Mouse (Mus musculus): ENCODE measurements around the gene Mageb18. TPM values are rescaled to one million over a fixed set of nuclear protein-coding genes. Genes with fewer than 3 reads are reported as not detected.
"Not testable (repeated sequence)": the region's sequence is repeated elsewhere in the genome, so short reads cannot be mapped to it uniquely, and the experiment has no call there.

Mageb18 gene
- total RNA-seq, 1 experiment: not detected

DNA sequence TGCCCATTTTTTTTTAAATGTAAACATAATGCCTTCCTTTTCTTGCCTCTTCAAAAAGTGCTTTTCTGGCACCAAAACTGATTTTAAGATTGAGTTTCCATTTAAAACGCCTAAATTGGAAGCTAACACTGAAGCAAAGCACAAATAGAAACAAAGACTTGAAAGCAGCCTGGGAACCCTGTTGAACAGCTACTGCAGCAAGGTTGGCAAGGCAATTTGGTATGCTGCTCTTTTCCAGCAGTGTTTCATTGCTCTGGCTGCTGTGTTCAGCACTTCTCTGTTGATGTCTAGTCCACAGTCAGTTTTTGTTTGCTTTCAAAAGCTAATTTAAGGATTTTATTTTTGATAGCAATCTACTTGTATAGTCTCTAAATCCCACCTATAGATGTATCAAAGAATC is 101.1 kb downstream of the Mageb18 start:
- Histone ChIP-seq H3K4me1 (ENCODE audit: control insufficient read depth in 2 of 2, insufficient read depth in 2 of 2, low read length in 2 of 2, poor library complexity in 1 of 2) (no peaks in the 10 kb centered on the region), H3K27ac (ENCODE audit: insufficient read depth, low read depth, low read length, poor library complexity, severe bottlenecking) (no peak overlapping the region), H3K9ac (ENCODE audit: insufficient read depth, low read depth, low read length, poor library complexity, severe bottlenecking) (no peak overlapping the region), H3K36me3 (ENCODE audit: control insufficient read depth, insufficient read depth, low read length, poor library complexity, severe bottlenecking) (no peaks in the 10 kb centered on the region), H3K4me3 (ENCODE audit: insufficient read depth in 1 of 2, low read depth in 1 of 2, low read length in 2 of 2, poor library complexity in 1 of 2, severe bottlenecking in 1 of 2) (no peak overlapping the region), H3K9me3 (ENCODE audit: control insufficient read depth, insufficient read depth, low read depth, low read length) (no peaks in the 10 kb centered on the region)
- in situ Hi-C loops (cut with MboI; ENCODE audit: low sequenced_read_pairs in 2 of 2, unreplicated experiment in 2 of 2): no loop called here
- TF ChIP-seq ZNF384 (IDR thresholded peaks at IDR 0.05; ENCODE audit: low read depth, low read length) (no peak), CHD2 (IDR thresholded peaks at IDR 0.05; ENCODE audit: low read depth, low read length) (no peak), ZC3H11A (IDR thresholded peaks at IDR 0.05; ENCODE audit: borderline replicate concordance, low read depth, low read length) (no peak), MAFK (IDR thresholded peaks at IDR 0.05; ENCODE audit: insufficient read depth, low read depth, low read length) (no peak), HCFC1 (IDR thresholded peaks at IDR 0.05; ENCODE audit: borderline replicate concordance, insufficient read depth, low read length) (no peak)
- DNase-seq (ENCODE audit: low read depth, low spot score): no peak

DNA sequence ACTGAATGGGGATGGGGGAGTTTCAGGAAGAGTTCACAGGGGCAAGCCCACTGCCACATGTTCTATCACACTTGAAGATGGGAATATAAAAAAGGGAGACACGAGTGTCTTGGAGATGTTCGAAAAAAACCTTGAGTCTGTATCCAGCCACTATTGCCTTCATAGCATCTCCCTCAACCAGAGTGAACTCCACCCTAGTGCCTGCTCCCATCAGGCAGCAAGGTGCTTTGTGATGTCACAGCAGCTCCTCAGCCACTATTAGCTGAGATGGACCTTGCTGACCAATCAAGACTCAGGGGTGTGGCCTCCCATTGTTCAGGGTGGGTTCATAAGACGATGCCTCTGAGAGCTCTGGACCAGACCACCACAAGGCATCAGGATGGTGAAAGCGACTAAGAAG is 109.7 kb downstream of the Mageb18 start, which contains the start of gene Gm5941:
TSS of gene Gm5941 (plus strand) at position 301 of the 400 bp plus-strand sequence.
- H3K27ac ChIP-seq (ENCODE audit: insufficient read depth, low read depth, low read length, poor library complexity, severe bottlenecking); H3K36me3 ChIP-seq (ENCODE audit: control insufficient read depth, insufficient read depth, low read length, poor library complexity, severe bottlenecking); in situ Hi-C loops (cut with MboI; ENCODE audit: low sequenced_read_pairs in 2 of 2, unreplicated experiment in 2 of 2); H3K9me3 ChIP-seq (ENCODE audit: control insufficient read depth, insufficient read depth, low read depth, low read length); H3K9ac ChIP-seq (ENCODE audit: insufficient read depth, low read depth, low read length, poor library complexity, severe bottlenecking); DNase-seq (ENCODE audit: low read depth, low spot score); H3K4me1 ChIP-seq (ENCODE audit: control insufficient read depth in 2 of 2, insufficient read depth in 2 of 2, low read length in 2 of 2, poor library complexity in 1 of 2); H3K4me3 ChIP-seq (ENCODE audit: insufficient read depth in 1 of 2, low read depth in 1 of 2, low read length in 2 of 2, poor library complexity in 1 of 2, severe bottlenecking in 1 of 2): not testable (repeated sequence)

DNA sequence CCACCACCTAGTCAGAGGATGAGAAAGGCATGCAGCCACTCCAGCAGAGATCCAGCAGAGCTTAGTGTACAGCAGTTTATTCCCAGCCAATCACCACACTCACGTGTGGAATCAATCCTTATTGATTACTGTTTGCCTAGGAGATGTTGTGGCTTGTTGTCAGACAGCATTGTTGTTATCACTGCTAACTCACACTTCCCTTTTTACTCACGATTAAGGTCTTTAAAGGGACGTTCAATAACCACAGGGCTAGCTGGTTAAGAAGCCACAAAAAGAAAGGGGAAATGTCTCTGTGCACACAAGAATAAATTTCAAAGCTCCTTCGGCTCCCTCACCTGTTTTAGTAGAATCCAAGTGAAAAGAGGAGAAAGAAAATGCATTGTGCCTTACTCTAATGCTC is 134.6 kb downstream of the Mageb18 start:
- TF ChIP-seq CHD2 (IDR thresholded peaks at IDR 0.05; ENCODE audit: low read depth, low read length): no peak
- TF ChIP-seq ZNF384 (IDR thresholded peaks at IDR 0.05; ENCODE audit: low read depth, low read length): no peak
- no peak for TF ChIP-seq HCFC1 (IDR thresholded peaks at IDR 0.05; ENCODE audit: borderline replicate concordance, insufficient read depth, low read length)
- TF ChIP-seq ZC3H11A (IDR thresholded peaks at IDR 0.05; ENCODE audit: borderline replicate concordance, low read depth, low read length): no peak
- in situ Hi-C loops (cut with MboI; ENCODE audit: low sequenced_read_pairs in 2 of 2, unreplicated experiment in 2 of 2): no loop called here
- Histone ChIP-seq H3K9ac (ENCODE audit: insufficient read depth, low read depth, low read length, poor library complexity, severe bottlenecking) (no peak overlapping the region), H3K36me3 (ENCODE audit: control insufficient read depth, insufficient read depth, low read length, poor library complexity, severe bottlenecking) (no peaks in the 10 kb centered on the region), H3K4me1 (ENCODE audit: control insufficient read depth in 2 of 2, insufficient read depth in 2 of 2, low read length in 2 of 2, poor library complexity in 1 of 2) (no peaks in the 10 kb centered on the region), H3K4me3 (ENCODE audit: insufficient read depth in 1 of 2, low read depth in 1 of 2, low read length in 2 of 2, poor library complexity in 1 of 2, severe bottlenecking in 1 of 2) (no peak overlapping the region), H3K9me3 (ENCODE audit: control insufficient read depth, insufficient read depth, low read depth, low read length) (no peaks in the 10 kb centered on the region), H3K27ac (ENCODE audit: insufficient read depth, low read depth, low read length, poor library complexity, severe bottlenecking) (no peak overlapping the region)
- DNase-seq (ENCODE audit: low read depth, low spot score): no peak

DNA sequence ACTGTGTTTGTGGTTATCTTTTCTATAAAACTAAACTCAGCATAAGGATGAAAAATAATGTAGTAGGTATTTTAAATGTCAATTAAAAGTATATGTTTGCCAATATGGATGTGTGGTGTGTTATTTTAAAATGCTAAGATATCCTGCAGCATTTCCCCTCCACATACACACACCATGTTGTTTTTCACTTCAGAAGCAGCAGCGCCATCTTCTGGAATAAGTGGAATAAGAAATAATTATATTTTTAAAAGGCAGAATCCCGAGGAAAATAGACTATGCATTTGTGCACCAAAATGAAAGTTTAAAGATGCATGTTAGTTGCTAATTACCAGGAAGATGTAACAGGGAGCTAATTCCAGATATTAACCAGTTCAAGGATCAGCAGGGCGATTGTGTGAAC is 138.9 kb downstream of the Mageb18 start:
- H3K4me1 ChIP-seq (ENCODE audit: control insufficient read depth in 2 of 2, insufficient read depth in 2 of 2, low read length in 2 of 2, poor library complexity in 1 of 2): no peaks in the 10 kb centered on the region

GRCm38 (mm10) chrX:92387384-92387783 is 212.0 kb downstream of the Mageb18 start:
- Histone ChIP-seq H3K9me3 (ENCODE audit: control insufficient read depth, insufficient read depth, low read depth, low read length) (no peaks in the 10 kb centered on the region), H3K27ac (ENCODE audit: insufficient read depth, low read depth, low read length, poor library complexity, severe bottlenecking) (no peak overlapping the region), H3K36me3 (ENCODE audit: control insufficient read depth, insufficient read depth, low read length, poor library complexity, severe bottlenecking) (no peaks in the 10 kb centered on the region), H3K4me3 (ENCODE audit: insufficient read depth in 1 of 2, low read depth in 1 of 2, low read length in 2 of 2, poor library complexity in 1 of 2, severe bottlenecking in 1 of 2) (no peak overlapping the region), H3K4me1 (ENCODE audit: control insufficient read depth in 2 of 2, insufficient read depth in 2 of 2, low read length in 2 of 2, poor library complexity in 1 of 2) (no peaks in the 10 kb centered on the region), H3K9ac (ENCODE audit: insufficient read depth, low read depth, low read length, poor library complexity, severe bottlenecking) (no peak overlapping the region)
- TF ChIP-seq HCFC1 (IDR thresholded peaks at IDR 0.05; ENCODE audit: borderline replicate concordance, insufficient read depth, low read length): no peak
- TF ChIP-seq ZNF384 (IDR thresholded peaks at IDR 0.05; ENCODE audit: low read depth, low read length): no peak
- no peak for TF ChIP-seq ZC3H11A (IDR thresholded peaks at IDR 0.05; ENCODE audit: borderline replicate concordance, low read depth, low read length)
- TF ChIP-seq CHD2 (IDR thresholded peaks at IDR 0.05; ENCODE audit: low read depth, low read length): no peak
- no peak for TF ChIP-seq MAFK (IDR thresholded peaks at IDR 0.05; ENCODE audit: insufficient read depth, low read depth, low read length)
- DNase-seq (ENCODE audit: low read depth, low spot score): no peak
- in situ Hi-C loops (cut with MboI; ENCODE audit: low sequenced_read_pairs in 2 of 2, unreplicated experiment in 2 of 2): no loop called here

More for the DNA sequence above, 138.9 kb downstream of the Mageb18 start:
- no peak overlapping the region for H3K4me3 ChIP-seq (ENCODE audit: insufficient read depth in 1 of 2, low read depth in 1 of 2, low read length in 2 of 2, poor library complexity in 1 of 2, severe bottlenecking in 1 of 2)
- no peak for DNase-seq (ENCODE audit: low read depth, low spot score)
- no peaks in the 10 kb centered on the region for H3K9me3 ChIP-seq (ENCODE audit: control insufficient read depth, insufficient read depth, low read depth, low read length)
- no peaks in the 10 kb centered on the region for H3K36me3 ChIP-seq (ENCODE audit: control insufficient read depth, insufficient read depth, low read length, poor library complexity, severe bottlenecking)
- H3K27ac ChIP-seq (ENCODE audit: insufficient read depth, low read depth, low read length, poor library complexity, severe bottlenecking): no peak overlapping the region
- in situ Hi-C loops (cut with MboI; ENCODE audit: low sequenced_read_pairs in 2 of 2, unreplicated experiment in 2 of 2): no loop called here
- TF ChIP-seq HCFC1 (IDR thresholded peaks at IDR 0.05; ENCODE audit: borderline replicate concordance, insufficient read depth, low read length): no peak
- TF ChIP-seq ZNF384 (IDR thresholded peaks at IDR 0.05; ENCODE audit: low read depth, low read length): no peak
- TF ChIP-seq CHD2 (IDR thresholded peaks at IDR 0.05; ENCODE audit: low read depth, low read length): no peak
- no peak for TF ChIP-seq MAFK (IDR thresholded peaks at IDR 0.05; ENCODE audit: insufficient read depth, low read depth, low read length)
- TF ChIP-seq ZC3H11A (IDR thresholded peaks at IDR 0.05; ENCODE audit: borderline replicate concordance, low read depth, low read length): no peak
- H3K9ac ChIP-seq (ENCODE audit: insufficient read depth, low read depth, low read length, poor library complexity, severe bottlenecking): no peak overlapping the region
